Mouse (Mus musculus) thymus, adult 2 months (tissue): Measurements from ENCODE around the gene Sebox.

Experiments
- CTCF ChIP-seq: fragments of 200-500 bp; IDR thresholded peaks from 2 replicates; pipeline ENCODE4 v1.5.1; 2012; ENCODE audit warnings: mild to moderate bottlenecking, control low read depth, low read length, moderate library complexity, borderline replicate concordance; ENCODE audit not compliant: control insufficient read depth, poor library complexity, insufficient read depth; ENCODE audit errors: extremely low read depth
- POLR2A ChIP-seq: fragments of 200-500 bp; IDR thresholded peaks from 2 replicates; pipeline ENCODE4 v1.6.1; 2012; ENCODE audit warnings: mild to moderate bottlenecking, low read length, control low read depth, moderate library complexity; ENCODE audit not compliant: control insufficient read depth, poor library complexity, insufficient read depth; ENCODE audit errors: extremely low read depth

DNA sequence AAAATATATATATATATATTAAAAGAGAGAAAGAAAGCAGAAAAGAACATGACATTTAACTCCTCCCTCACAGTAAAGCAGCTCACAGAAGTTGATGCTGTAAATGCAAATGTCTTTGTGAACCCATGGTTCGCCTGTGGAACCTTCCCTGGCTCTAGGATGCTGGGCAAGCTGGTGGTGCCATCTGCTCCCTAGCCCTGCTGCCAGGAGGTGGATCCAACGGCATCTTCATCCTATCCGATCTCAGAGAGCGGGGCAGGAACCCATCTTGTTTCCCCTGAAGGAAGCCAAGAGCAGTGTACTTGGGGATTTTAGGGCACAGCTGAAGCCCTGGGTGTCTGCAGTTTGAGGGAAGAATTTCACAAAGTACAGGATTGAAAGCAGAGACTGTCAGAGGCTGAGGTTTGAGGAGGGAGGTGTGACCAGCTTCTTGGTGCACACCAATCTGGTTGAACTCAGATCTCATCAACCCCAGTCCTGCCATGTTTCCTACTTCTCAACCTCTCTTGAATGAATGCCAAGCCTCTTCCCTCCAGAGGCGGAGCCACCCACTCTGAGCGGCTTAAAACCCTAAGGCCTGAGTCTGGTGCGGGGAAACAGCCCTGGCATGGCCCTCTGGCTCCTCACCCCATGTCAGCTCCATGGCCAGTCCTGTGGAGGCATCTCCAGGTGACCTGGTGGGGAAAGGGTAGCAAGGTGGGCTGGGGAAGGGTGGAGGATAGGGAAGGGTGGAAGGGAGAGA, at the start of gene Sebox:
- TF ChIP-seq POLR2A (no peak), CTCF (no peak)
